Mouse (Mus musculus) liver, embryonic 16.5 days (tissue): ENCODE results near the gene Iqca. TPM values are rescaled to one million over a fixed set of nuclear protein-coding genes. Genes with fewer than 3 reads are reported as not detected.

Experiments used
- ATAC-seq: fragments of 200-750 bp; cut with Nextera tagmentation; 2 replicates; pipeline ENCODE4 v1.8.0; 2017; ENCODE audit warnings: low read depth, mild to moderate bottlenecking, moderate number of reproducible peaks, moderate library complexity
- H3K27ac ChIP-seq: fragments of 300-500 bp; sonication (generic); 2 replicates; pipeline ENCODE4 v1.5.1; 2014; ENCODE audit warnings: mild to moderate bottlenecking, low read length
- H3K27me3 ChIP-seq: fragments of 300-500 bp; sonication (generic); 2 replicates; pipeline ENCODE4 v1.6.1; 2014; ENCODE audit warnings: low read depth, low read length, mixed read lengths; ENCODE audit not compliant: control insufficient read depth, insufficient read depth
- H3K36me3 ChIP-seq: fragments of 300-500 bp; sonication (generic); 2 replicates; pipeline ENCODE4 v1.6.1; 2014; ENCODE audit warnings: mild to moderate bottlenecking; ENCODE audit not compliant: control insufficient read depth, insufficient read depth
- H3K4me1 ChIP-seq: fragments of 300-500 bp; sonication (generic); 2 replicates; pipeline ENCODE4 v1.6.1; 2014; ENCODE audit warnings: low read depth, low read length, mixed read lengths; ENCODE audit not compliant: control insufficient read depth
- H3K4me2 ChIP-seq: fragments of 300-500 bp; sonication (generic); 2 replicates; pipeline ENCODE4 v1.6.1; 2014; ENCODE audit warnings: low read depth, low read length, mixed read lengths
- H3K4me3 ChIP-seq: fragments of 300-500 bp; sonication (generic); 2 replicates; pipeline ENCODE4 v1.5.1; 2014; ENCODE audit warnings: low read depth, mild to moderate bottlenecking, low read length
- H3K9ac ChIP-seq: fragments of 300-500 bp; sonication (generic); 2 replicates; pipeline ENCODE4 v1.6.1; 2014; ENCODE audit warnings: low read depth, low read length
- H3K9me3 ChIP-seq: fragments of 300-500 bp; sonication (generic); replicated peaks from 2 replicates; pipeline ENCODE4 v1.6.1; 2016; ENCODE audit warnings: low read length; ENCODE audit not compliant: control insufficient read depth
- WGBS: fragments of 180-500 bp; shearing (Covaris S2); extraction: QIAGEN DNeasy Blood & Tissue Kit; methylation state at CpG from one replicate; pipeline ENCODE4 v1.1.7; 2014; ENCODE audit not compliant: insufficient replicate concordance; 5-methylcytosine and 5-hydroxymethylcytosine counted together
- polyA plus RNA-seq: library from polyadenylated mRNA; unstranded; fragments of >200 nt; fragmentation: Nextera tagmentation; extraction: Ambion mirVana; gene quantifications from 2 replicates; pipeline ENCODE4 v1.2.1, GENCODE M21; 2015

Gene Iqca
- polyA plus RNA-seq = 0.20 and 0.37 TPM in 2 replicates

- WGBS = 3% methylated on average over 17 of the region's 18 CpGs
- H3K27ac ChIP-seq = no peak within 1 kb of the TSS
- no peak within 1 kb of the TSS for H3K4me3 ChIP-seq
- no peak within 1 kb of the TSS for H3K9ac ChIP-seq
- no peaks in the 10 kb centered on the region for H3K4me1 ChIP-seq
- no peaks in the 10 kb centered on the region for H3K36me3 ChIP-seq
- H3K4me2 ChIP-seq = no peak within 1 kb of the TSS
- H3K27me3 ChIP-seq = peaks cover 7% of the 10 kb centered on the region
- no peak for ATAC-seq
- H3K9me3 ChIP-seq = no peaks in the 10 kb centered on the region
These were observed at the start of gene Iqca for GRCm38 (mm10) chr1:90153099-90153744. TSS of gene Iqca (minus strand) at chr1:90153401.

- no peaks in the 10 kb centered on the region for H3K36me3 ChIP-seq
- peaks cover 46% of the 10 kb centered on the region for H3K27me3 ChIP-seq
- no peaks in the 10 kb centered on the region for H3K9me3 ChIP-seq
- ATAC-seq = no peak
- WGBS = 12% methylated on average over 23 of the region's 23 CpGs
- no peak overlapping the region for H3K4me2 ChIP-seq
- no peak overlapping the region for H3K27ac ChIP-seq
- no peaks in the 10 kb centered on the region for H3K4me1 ChIP-seq
- H3K9ac ChIP-seq = no peak overlapping the region
- no peak overlapping the region for H3K4me3 ChIP-seq
These were observed 49.2 kb upstream of the Iqca start for GRCm38 (mm10) chr1:90202207-90202978.

GRCm38 (mm10) chr1:90201655-90202054 is 48.5 kb upstream of the Iqca start:
- no peak for ATAC-seq
- Histone ChIP-seq H3K27me3 (peaks cover 46% of the 10 kb centered on the region), H3K27ac (no peak overlapping the region), H3K9ac (no peak overlapping the region), H3K36me3 (no peaks in the 10 kb centered on the region), H3K9me3 (no peaks in the 10 kb centered on the region), H3K4me1 (no peaks in the 10 kb centered on the region), H3K4me2 (no peak overlapping the region), H3K4me3 (no peak overlapping the region)
- WGBS = 31% methylated on average over 2 of the region's 2 CpGs

GRCm38 (mm10) chr1:90201246-90201645 is 48.0 kb upstream of the Iqca start:
- H3K27ac ChIP-seq = no peak overlapping the region
- H3K36me3 ChIP-seq = no peaks in the 10 kb centered on the region
- H3K27me3 ChIP-seq = peaks cover 46% of the 10 kb centered on the region
- no peaks in the 10 kb centered on the region for H3K9me3 ChIP-seq
- ATAC-seq = no peak
- 49% methylated on average over 5 of the region's 5 CpGs for WGBS
- H3K9ac ChIP-seq = no peak overlapping the region
- no peak overlapping the region for H3K4me2 ChIP-seq
- H3K4me1 ChIP-seq = no peaks in the 10 kb centered on the region
- H3K4me3 ChIP-seq = no peak overlapping the region

- H3K27ac ChIP-seq = no peak overlapping the region
- H3K36me3 ChIP-seq = no peaks in the 10 kb centered on the region
- H3K4me3 ChIP-seq = no peak overlapping the region
- no peak for ATAC-seq
- 74% methylated on average over 6 of the region's 6 CpGs for WGBS
- H3K9ac ChIP-seq = no peak overlapping the region
- no peaks in the 10 kb centered on the region for H3K9me3 ChIP-seq
- H3K4me2 ChIP-seq = no peak overlapping the region
- no peaks in the 10 kb centered on the region for H3K27me3 ChIP-seq
- H3K4me1 ChIP-seq = no peaks in the 10 kb centered on the region
These were observed 35.8 kb upstream of the Iqca start for GRCm38 (mm10) chr1:90189046-90189445.

GRCm38 (mm10) chr1:90186874-90187273 is 33.7 kb upstream of the Iqca start:
- Histone ChIP-seq H3K4me2 (no peak overlapping the region), H3K27ac (no peak overlapping the region), H3K27me3 (no peaks in the 10 kb centered on the region), H3K4me3 (no peak overlapping the region), H3K4me1 (no peaks in the 10 kb centered on the region), H3K9ac (no peak overlapping the region), H3K36me3 (no peaks in the 10 kb centered on the region), H3K9me3 (no peaks in the 10 kb centered on the region)
- no peak for ATAC-seq
- WGBS = 53% methylated on average over 5 of the region's 5 CpGs

- WGBS = 40% methylated on average over 4 of the region's 4 CpGs
- ATAC-seq = no peak
- no peaks in the 10 kb centered on the region for H3K36me3 ChIP-seq
- no peak overlapping the region for H3K9ac ChIP-seq
- H3K9me3 ChIP-seq = no peaks in the 10 kb centered on the region
- H3K4me3 ChIP-seq = no peak overlapping the region
- H3K4me1 ChIP-seq = no peaks in the 10 kb centered on the region
- no peak overlapping the region for H3K4me2 ChIP-seq
- H3K27ac ChIP-seq = no peak overlapping the region
- no peaks in the 10 kb centered on the region for H3K27me3 ChIP-seq
These were observed 33.0 kb upstream of the Iqca start for GRCm38 (mm10) chr1:90186173-90186572.

- ATAC-seq = no peak
- Histone ChIP-seq H3K4me2 (no peak overlapping the region), H3K27ac (no peak overlapping the region), H3K9me3 (no peaks in the 10 kb centered on the region), H3K4me1 (no peaks in the 10 kb centered on the region), H3K9ac (no peak overlapping the region), H3K36me3 (no peaks in the 10 kb centered on the region), H3K4me3 (no peak overlapping the region), H3K27me3 (no peaks in the 10 kb centered on the region)
- 48% methylated on average over 6 of the region's 6 CpGs for WGBS
These were observed 30.4 kb upstream of the Iqca start for GRCm38 (mm10) chr1:90183602-90184001.

GRCm38 (mm10) chr1:90182521-90182920 is 29.3 kb upstream of the Iqca start:
- WGBS = 52% methylated on average over 5 of the region's 5 CpGs
- no peaks in the 10 kb centered on the region for H3K36me3 ChIP-seq
- no peaks in the 10 kb centered on the region for H3K9me3 ChIP-seq
- H3K4me3 ChIP-seq = no peak overlapping the region
- H3K27me3 ChIP-seq = no peaks in the 10 kb centered on the region
- H3K9ac ChIP-seq = no peak overlapping the region
- H3K27ac ChIP-seq = no peak overlapping the region
- no peak overlapping the region for H3K4me2 ChIP-seq
- no peaks in the 10 kb centered on the region for H3K4me1 ChIP-seq
- ATAC-seq = no peak
